Mouse (Mus musculus) natural killer cell, adult 2 months (primary cell): ENCODE measurements around the gene Sprr1a.
"Not testable (repeated sequence)": the region's sequence is repeated elsewhere in the genome, so short reads cannot be mapped to it uniquely, and the experiment has no call there.

Experiments used
- DNase-seq, 2 experiments: peaks; one replicate each; pipeline ENCODE4 v3.0.0; 2022; ENCODE audit warnings: low spot score in 2 of 2

Sprr1a gene

GRCm38 (mm10) chr3:92485863-92486262, at the start of gene Sprr1a:
TSS of gene Sprr1a (minus strand) at chr3:92485895.
- DNase-seq, result no peak

GRCm38 (mm10) chr3:92534411-92534810, 48.7 kb upstream of the Sprr1a start, which contains the start of gene 2310046K23Rik:
TSS of gene 2310046K23Rik (minus strand) at chr3:92534511.
- no peak for DNase-seq

GRCm38 (mm10) chr3:92512325-92512724, 26.6 kb upstream of the Sprr1a start:
- DNase-seq, result no peak

DNA sequence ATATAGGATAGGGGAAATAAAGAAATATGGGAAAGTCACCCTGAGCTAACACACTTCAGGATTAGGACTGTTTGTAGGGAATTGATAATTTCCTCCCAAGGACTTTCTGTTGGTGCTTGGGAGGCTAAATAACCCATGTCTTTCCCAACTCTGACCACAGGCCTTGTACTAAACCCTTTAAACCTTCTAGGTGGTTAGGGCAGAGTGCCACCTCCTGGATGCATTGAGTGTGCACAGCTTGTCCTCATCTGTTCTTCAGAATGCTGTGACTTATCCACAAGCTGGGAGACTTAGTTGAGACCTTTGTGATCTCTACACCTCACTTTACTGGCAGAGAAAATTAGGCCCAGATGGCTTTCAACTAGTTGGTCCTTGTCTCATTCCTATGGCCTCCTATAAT, 25.1 kb upstream of the Sprr1a start:
- no peak for DNase-seq

DNA sequence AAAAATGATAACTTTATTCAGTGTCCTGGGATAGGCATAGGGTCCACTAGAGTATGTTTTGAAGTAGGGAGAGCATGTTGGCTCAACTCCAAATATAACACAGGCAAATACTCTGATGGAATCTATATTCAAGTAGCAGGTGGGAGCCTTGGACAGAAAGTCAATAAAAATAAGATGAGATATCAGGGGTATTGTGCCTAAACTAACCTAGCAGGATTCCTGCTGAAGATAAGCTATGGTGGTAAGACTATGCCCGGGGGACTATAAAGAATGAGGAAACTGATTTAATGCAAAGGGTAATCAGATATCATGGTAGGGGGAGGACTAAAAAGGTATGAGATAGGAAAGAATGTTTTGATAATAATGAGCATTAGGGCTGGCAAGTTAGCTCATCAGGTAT, 22.5 kb upstream of the Sprr1a start:
- no peak for DNase-seq

DNA sequence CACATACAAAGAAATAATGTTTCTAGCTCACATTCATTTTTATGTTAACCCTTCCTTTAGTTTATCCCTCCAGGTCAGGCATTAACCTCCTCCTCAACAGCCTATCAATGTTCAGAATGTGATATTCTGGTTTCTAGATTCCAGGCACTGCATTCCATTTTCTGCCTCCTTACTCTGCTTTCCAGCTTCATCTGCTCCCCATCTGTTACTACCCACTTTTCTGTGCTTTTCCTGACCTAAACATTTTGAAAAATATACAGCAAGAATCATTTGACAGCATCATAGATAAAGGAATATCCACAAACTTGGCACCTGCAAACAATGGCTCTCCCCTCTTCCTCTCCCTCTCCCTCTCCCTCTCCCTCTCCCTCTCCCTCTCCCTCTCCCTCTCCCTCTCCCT, 17.8 kb upstream of the Sprr1a start:
- no peak for DNase-seq

- no peak for DNase-seq
Measured at GRCm38 (mm10) chr3:92500393-92500792, 14.7 kb upstream of the Sprr1a start, which contains the start of gene Sprr4. TSS of gene Sprr4 (minus strand) at chr3:92500493.

- DNase-seq, result not testable (repeated sequence)
Measured at GRCm38 (mm10) chr3:92490262-92490661, 4.6 kb upstream of the Sprr1a start.

DNA sequence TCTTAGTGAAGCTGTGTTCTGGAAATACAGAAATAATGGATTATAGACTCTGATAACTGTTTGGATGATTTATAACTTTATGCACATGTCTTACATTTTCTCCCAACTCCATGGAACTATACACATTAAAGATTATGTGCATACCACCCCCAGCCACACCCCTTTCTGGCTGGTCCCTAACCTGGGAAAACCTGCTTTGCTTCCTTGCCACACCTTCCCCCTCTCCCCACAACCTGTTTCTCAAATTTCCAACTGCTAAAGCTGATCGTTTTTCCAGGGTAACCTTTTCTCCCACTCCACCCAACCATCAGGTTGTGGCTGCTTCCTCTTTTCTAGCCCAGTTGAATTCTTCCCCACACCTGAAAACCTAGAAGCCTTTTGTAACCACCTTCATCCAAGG, 612 bp upstream of the Sprr1a start:
- no peak for DNase-seq

DNA sequence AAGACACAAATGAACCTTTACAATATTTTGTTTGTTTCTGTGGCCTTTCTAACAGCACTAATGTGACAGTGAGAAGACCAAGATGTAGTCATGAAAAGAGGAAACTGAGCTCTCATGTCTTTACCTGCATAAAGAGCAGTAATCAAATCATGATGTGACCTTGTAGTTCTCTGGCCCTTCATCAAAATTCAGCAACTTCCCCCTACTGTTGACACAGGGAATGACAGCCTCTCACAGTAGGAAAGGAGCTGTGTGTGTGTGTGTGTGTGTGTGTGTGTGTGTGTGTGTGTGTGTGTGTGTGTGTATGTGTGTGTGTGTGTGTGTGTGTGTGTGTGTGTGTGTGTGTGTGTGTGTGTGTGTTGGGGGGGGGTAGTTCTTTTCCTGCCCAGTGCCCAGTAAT, 4.4 kb downstream of the Sprr1a start:
- DNase-seq, result not testable (repeated sequence)

DNA sequence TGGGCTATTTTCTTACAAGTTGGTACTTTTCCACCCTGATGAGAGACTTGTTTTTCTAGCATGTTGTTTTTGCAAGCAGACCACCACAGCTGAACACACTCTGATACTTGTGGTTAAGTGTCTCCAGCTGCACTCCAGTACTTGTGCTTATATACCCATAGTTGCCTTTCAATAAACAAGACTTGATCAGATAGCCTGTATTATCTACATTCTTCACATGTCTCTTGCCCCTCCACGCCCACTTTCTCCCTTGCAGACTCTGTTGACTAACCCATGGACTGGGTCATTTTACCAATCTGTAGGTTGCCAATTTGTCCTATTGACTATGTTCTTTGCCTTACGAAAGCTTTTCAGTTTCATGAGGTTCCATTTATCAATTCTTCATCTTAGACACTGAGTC, 15.6 kb downstream of the Sprr1a start:
- no peak for DNase-seq

DNA sequence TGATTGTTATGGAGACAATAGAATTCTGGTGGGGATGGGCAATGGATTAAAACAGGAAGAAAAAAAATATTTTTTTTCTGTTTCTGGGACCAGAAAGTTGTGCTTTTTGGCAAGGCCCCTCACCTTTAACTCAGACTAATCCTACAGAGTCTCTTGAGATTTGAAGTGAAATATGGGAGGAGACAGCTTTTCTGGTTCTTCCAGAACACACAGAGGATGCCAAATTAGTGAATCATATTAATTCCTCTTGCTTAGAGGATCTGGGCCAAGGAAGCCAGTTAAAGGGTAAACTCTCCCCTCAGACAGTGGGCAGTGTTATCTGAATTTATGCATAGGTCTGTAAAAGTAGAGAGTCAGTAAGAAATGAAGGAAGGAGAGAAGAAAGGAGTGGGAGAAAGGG, 18.3 kb downstream of the Sprr1a start:
- no peak for DNase-seq

DNA sequence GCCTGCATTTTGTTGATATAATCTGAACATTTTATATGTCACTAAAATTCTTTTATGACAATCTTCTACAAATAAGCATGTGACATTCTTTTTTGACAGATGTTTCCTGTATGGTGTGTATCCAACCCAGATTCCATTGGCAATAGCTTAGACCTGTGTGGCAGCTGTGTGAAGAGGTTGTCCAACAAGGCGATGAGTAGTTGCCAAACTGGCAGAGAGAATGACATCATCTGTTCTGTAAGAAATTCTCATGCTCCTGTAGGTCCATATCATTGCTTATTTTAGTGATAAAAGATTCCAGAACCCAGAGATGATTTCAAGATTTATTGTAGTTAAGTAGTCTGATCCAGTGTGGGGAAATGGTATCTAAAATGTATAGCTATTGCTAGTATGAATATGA, 19.1 kb downstream of the Sprr1a start:
- DNase-seq, result no peak

GRCm38 (mm10) chr3:92458620-92459019, 27.1 kb downstream of the Sprr1a start, which contains the start of gene Sprr3:
TSS of gene Sprr3 (minus strand) at chr3:92458720.
- DNase-seq, result no peak

GRCm38 (mm10) chr3:92455151-92455550, 30.5 kb downstream of the Sprr1a start:
- no peak for DNase-seq

GRCm38 (mm10) chr3:92440177-92440576, 45.5 kb downstream of the Sprr1a start:
- no peak for DNase-seq

GRCm38 (mm10) chr3:92438689-92439088, 47.0 kb downstream of the Sprr1a start, which contains the start of gene Sprr1b:
TSS of gene Sprr1b (minus strand) at chr3:92438789.
- DNase-seq, result no peak
